In genomic region chr4:126113243-126113642, GRCm38 (mm10) we compare ENCODE assay signal across 14 mouse cellular contexts. TPM values are rescaled to one million over a fixed set of nuclear protein-coding genes. Genes with fewer than 3 reads are reported as not detected.
A peak's percentile ranks its signal among the peaks of the same experiment; 100 is the strongest.
DNase-seq lines count a peak whose midpoint lies in the region; ATAC-seq and TF ChIP-seq lines count a peak whose summit lies in the region.
"Had no signal": no experiment of that assay in that cellular context is flagged by ENCODE, and none has a peak within 500 bp of the region (broad histone marks: within the 10 kb centered on the region; RNA-seq: fewer than 3 reads in every experiment).

No protein-coding gene starts in this region.

- peaks cover 7% of the 10 kb centered on the region; the same call in 1 of the 2 replicates for H3K36me3 ChIP-seq in heart, adult 2 months (ENCODE audit: control insufficient read depth, insufficient read depth, low read length)
- peaks cover 62% of the 10 kb centered on the region for H3K36me3 ChIP-seq in megakaryocyte, embryonic 14.5 days (replicated peaks; ENCODE audit: low read length)
- H3K36me3 ChIP-seq in myocyte (ENCODE audit: control insufficient read depth, insufficient read depth): peaks cover 7% of the 10 kb centered on the region
- H3K36me3 ChIP-seq: hindbrain, embryonic 15.5 days had no signal

- peaks cover 38% of the 10 kb centered on the region for H3K4me1 ChIP-seq in heart, adult 2 months (ENCODE audit: control insufficient read depth, insufficient read depth, low read length)
- H3K4me1 ChIP-seq in megakaryocyte, embryonic 14.5 days: peaks cover 100% of the 10 kb centered on the region

- H3K27me3 ChIP-seq in heart, adult 2 months (ENCODE audit: control insufficient read depth, insufficient read depth, low read length): no peaks in the 10 kb centered on the region
- H3K27me3 ChIP-seq in megakaryocyte, embryonic 14.5 days (replicated peaks): no peaks in the 10 kb centered on the region
- no peaks in the 10 kb centered on the region for H3K27me3 ChIP-seq in myocyte (ENCODE audit: control insufficient read depth, insufficient read depth, insufficient read length)
- H3K27me3 ChIP-seq: hindbrain, embryonic 15.5 days; limb, embryonic 13.5 days; midbrain, embryonic 12.5 days; neural tube, embryonic 12.5 days had no signal

- peak in 1 of 2 experiments; percentile 39 for DNase-seq in heart, adult 2 months
- DNase-seq in heart, adult 8-10 months (ENCODE audit: low spot score): no peak
- DNase-seq in cerebellum, adult 9-11 months: peak; percentile 83
- no peak for DNase-seq in right cerebral cortex, adult 18-20 months
- no peak for DNase-seq in right cerebral cortex, postnatal 14 days
- DNase-seq: layer of hippocampus, postnatal 36 days had no signal

- H3K79me2 ChIP-seq in heart, adult 2 months (replicated peaks; ENCODE audit: control insufficient read depth, insufficient read depth, low read length): peaks cover 8% of the 10 kb centered on the region
- H3K79me2 ChIP-seq in myocyte (ENCODE audit: control insufficient read depth, insufficient read depth): peaks cover 85% of the 10 kb centered on the region

- ATAC-seq in megakaryocyte, adult 5-6 weeks (ENCODE audit: poor library complexity, severe bottlenecking): no peak

- no peak for TF ChIP-seq CTCF in heart, adult 2 months (IDR thresholded peaks at IDR 0.05)

- no peak overlapping the region for H3K4me2 ChIP-seq in myocyte (ENCODE audit: low read depth)
- H3K4me2 ChIP-seq: hindbrain, embryonic 15.5 days; limb, embryonic 13.5 days; midbrain, embryonic 12.5 days; neural tube, embryonic 12.5 days had no signal

- intact Hi-C loops in heart, adult 2 months (cut with DNase I): loop anchor here (2.0 kb wide), 1 partner anchor 34 kb away; the partner anchor contains the start of gene Eva1b

- TF ChIP-seq EP300 in heart, adult 2 months (IDR thresholded peaks at IDR 0.05; ENCODE audit: insufficient read depth, low read depth, low read length): no peak

- no peaks in the 10 kb centered on the region for H3K9me3 ChIP-seq in megakaryocyte, embryonic 14.5 days
- H3K9me3 ChIP-seq: hindbrain, embryonic 15.5 days; limb, embryonic 13.5 days; midbrain, embryonic 12.5 days; neural tube, embryonic 12.5 days had no signal

- H3K9ac ChIP-seq in heart, adult 2 months (ENCODE audit: low read depth, low read length): 0 out of 2 replicates have a peak overlapping the region, but pooled peaks have one; percentile 6
- H3K9ac ChIP-seq: hindbrain, embryonic 15.5 days; limb, embryonic 13.5 days; midbrain, embryonic 12.5 days; neural tube, embryonic 12.5 days had no signal

- no peak for TF ChIP-seq POLR2A in heart, adult 2 months (IDR thresholded peaks at IDR 0.05; ENCODE audit: insufficient read depth, low read depth, low read length)
- no peak for TF ChIP-seq POLR2A in myocyte (IDR thresholded peaks at IDR 0.05; ENCODE audit: insufficient read length, low read depth)

- H3ac ChIP-seq in myocyte (ENCODE audit: control insufficient read depth, insufficient read length): no peak overlapping the region

- H3K4me3 ChIP-seq in heart, adult 2 months: no peak overlapping the region
- peak overlapping the region; percentile 79 for H3K4me3 ChIP-seq in megakaryocyte, embryonic 14.5 days (replicated peaks)
- H3K4me3 ChIP-seq in myocyte: no peak overlapping the region
- H3K4me3 ChIP-seq: erythroblast, embryonic 14.5 days; hindbrain, embryonic 15.5 days; limb, embryonic 13.5 days; midbrain, embryonic 12.5 days; neural tube, embryonic 12.5 days had no signal

- H3K27ac ChIP-seq in heart, adult 2 months: peak overlapping the region; percentile 97; the same call in 1 of the 2 replicates
- H3K27ac ChIP-seq: hindbrain, embryonic 15.5 days; limb, embryonic 13.5 days; midbrain, embryonic 12.5 days; neural tube, embryonic 12.5 days had no signal

- 48% methylated on average over 4 of the region's 4 CpGs for WGBS in heart, adult 2 months

TF ChIP-seq in myocyte, 11 proteins besides CTCF, POLR2A, EP300 and RAD21:
- TF ChIP-seq E2F4 (IDR thresholded peaks at IDR 0.05; ENCODE audit: insufficient read depth): no peak
- peak; percentile 37 to 75 (median 73) for TF ChIP-seq MYOG (IDR thresholded peaks at IDR 0.05; ENCODE audit: control insufficient read depth in 1 of 3, insufficient read depth in 1 of 3, insufficient read length in 2 of 3, low read depth in 2 of 3)
- TF ChIP-seq TCF12 (IDR thresholded peaks at IDR 0.05; ENCODE audit: insufficient read depth, poor library complexity, severe bottlenecking): no peak
- peak in 2 of 3 experiments; percentile 64 to 75 for TF ChIP-seq MYOD1 (IDR thresholded peaks at IDR 0.05; ENCODE audit: control insufficient read depth in 1 of 3, insufficient read length in 2 of 3, low read depth in 2 of 3)
- TF ChIP-seq USF1 (IDR thresholded peaks at IDR 0.05; ENCODE audit: low read depth): no peak
- TF ChIP-seq TCF3 (IDR thresholded peaks at IDR 0.05; ENCODE audit: insufficient read length, low read depth): no peak

RNA-seq across cellular contexts. Expression of gene Stk40, which starts 9.5 kb away (rescaled TPM):
- total RNA-seq in heart, adult 2 months (2021): 10 to 100 TPM; 41.6 to 53.8 TPM
- 36.3 and 36.7 TPM in 2 replicates for polyA plus RNA-seq in heart, adult 2 months (2012; rRNA removed)
- total RNA-seq in heart, adult 8-10 months (2022): 10 to 100 TPM; 37.8 to 61.9 (median 52.4) TPM
- polyA plus RNA-seq in megakaryocyte, embryonic 14.5 days (2012; ENCODE audit: insufficient read depth, low replicate concordance): 99.5 and 105 TPM in 2 replicates
- 20.8 and 21.4 TPM in 2 replicates for total RNA-seq in megakaryocyte, adult 5-6 weeks (2015)
- 22.5 and 32.8 TPM in 2 replicates for total RNA-seq in megakaryocyte, adult 5-6 weeks (2017)
- 25.9 TPM for polyA plus RNA-seq in myocyte (2012; fragmentation: generic; extraction: Trizol)

RNA-seq across cellular contexts. Expression of gene Lsm10, which starts 16.8 kb away (rescaled TPM):
- total RNA-seq in heart, adult 2 months (2021): 10 to 100 TPM; 17.0 to 18.9 TPM
- polyA plus RNA-seq in heart, adult 2 months (2012; rRNA removed): 33.1 and 33.8 TPM in 2 replicates
- 10 to 100 TPM; 17.3 to 19.5 (median 18.4) TPM for total RNA-seq in heart, adult 8-10 months (2022)
- polyA plus RNA-seq in megakaryocyte, embryonic 14.5 days (2012; ENCODE audit: insufficient read depth, low replicate concordance): 9.2 and 19.0 TPM in 2 replicates
- 47.3 and 54.9 TPM in 2 replicates for total RNA-seq in megakaryocyte, adult 5-6 weeks (2015)
- 19.3 and 21.7 TPM in 2 replicates for total RNA-seq in megakaryocyte, adult 5-6 weeks (2017)
- 50.5 TPM for polyA plus RNA-seq in myocyte (2012; fragmentation: generic; extraction: Trizol)

RNA-seq across cellular contexts. Expression of gene Eva1b, which starts 34.3 kb away (rescaled TPM):
- 10 to 100 TPM in 1 of 2 experiments, 1 to 10 TPM in 1; 9.5 to 11.9 TPM for total RNA-seq in heart, adult 2 months (2021)
- 15.2 and 19.7 TPM in 2 replicates for polyA plus RNA-seq in heart, adult 2 months (2012; rRNA removed)
- 10 to 100 TPM in 1 of 4 experiments, 1 to 10 TPM in 3; 7.3 to 12.4 (median 9.0) TPM for total RNA-seq in heart, adult 8-10 months (2022)
- polyA plus RNA-seq in megakaryocyte, embryonic 14.5 days (2012; ENCODE audit: insufficient read depth, low replicate concordance): 18.4 and 56.4 TPM in 2 replicates
- total RNA-seq in megakaryocyte, adult 5-6 weeks (2015): 0.82 and 1.1 TPM in 2 replicates
- 0.24 and 1.3 TPM in 2 replicates for total RNA-seq in megakaryocyte, adult 5-6 weeks (2017)
- polyA plus RNA-seq in myocyte (2012; fragmentation: generic; extraction: Trizol): 28.6 TPM

RNA-seq across cellular contexts. Expression of gene Sh3d21, which starts 50.0 kb away (rescaled TPM):
- total RNA-seq in heart, adult 2 months (2021): 1 to 10 TPM; 1.5 to 2.7 TPM
- polyA plus RNA-seq in heart, adult 2 months (2012; rRNA removed): 1.9 and 2.0 TPM in 2 replicates
- total RNA-seq in heart, adult 8-10 months (2022): 1 to 10 TPM; 1.6 to 2.2 (median 2.1) TPM
- 0.16 and 1.2 TPM in 2 replicates for polyA plus RNA-seq in megakaryocyte, embryonic 14.5 days (2012; ENCODE audit: insufficient read depth, low replicate concordance)
- total RNA-seq in megakaryocyte, adult 5-6 weeks (2015): not detected in 2 replicates
- 0.12 TPM in 1 of 2 replicates, not detected in the other for total RNA-seq in megakaryocyte, adult 5-6 weeks (2017)
- polyA plus RNA-seq in myocyte (2012; fragmentation: generic; extraction: Trizol): 0.23 TPM

RNA-seq across cellular contexts. Expression of gene Oscp1, which starts 54.9 kb away (rescaled TPM):
- 1 to 10 TPM; 1.6 to 2.8 TPM for total RNA-seq in heart, adult 2 months (2021)
- 1.00 and 1.2 TPM in 2 replicates for polyA plus RNA-seq in heart, adult 2 months (2012; rRNA removed)
- 1 to 10 TPM; 1.4 to 3.0 (median 2.2) TPM for total RNA-seq in heart, adult 8-10 months (2022)
- polyA plus RNA-seq in megakaryocyte, embryonic 14.5 days (2012; ENCODE audit: insufficient read depth, low replicate concordance): not detected in 2 replicates
- total RNA-seq in megakaryocyte, adult 5-6 weeks (2015): 0.75 and 0.83 TPM in 2 replicates
- 4.0 and 5.7 TPM in 2 replicates for total RNA-seq in megakaryocyte, adult 5-6 weeks (2017)
- 12.8 TPM for polyA plus RNA-seq in myocyte (2012; fragmentation: generic; extraction: Trizol)
- polyA plus RNA-seq: erythroblast, embryonic 14.5 days had no signal
